Mouse (Mus musculus) lung, postnatal 36 days (tissue): ENCODE measurements at regions not wholly inside any gene's neighbourhood (a gene's known extent, or its start where the extent isn't known, plus 50 kb on each side); places are given as distances from the start of the nearest gene placed in this dataset.

Experiments used
- DNase-seq: peaks from one replicate; pipeline ENCODE4 v3.0.0; 2022; ENCODE audit warnings: mixed read lengths

DNA sequence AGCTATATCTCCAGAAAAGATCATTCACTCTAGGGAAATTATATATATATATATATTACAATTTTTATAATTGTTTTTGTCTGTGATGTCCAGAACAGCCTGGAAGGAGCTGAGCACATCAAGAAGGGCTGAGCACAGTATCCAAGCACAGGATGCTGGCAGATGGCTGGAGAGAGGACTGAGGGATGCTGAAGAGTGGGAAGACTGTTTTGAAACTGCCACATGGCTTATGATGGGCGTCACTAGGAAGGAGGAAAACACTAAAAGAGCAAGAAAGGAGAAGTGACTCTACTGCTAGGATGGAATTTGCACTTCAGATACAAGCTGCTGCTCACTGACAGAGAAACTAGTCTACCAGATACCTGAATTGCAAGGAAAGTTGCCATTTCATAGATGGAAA lies 50.4 kb upstream of the Atg10 start:
- no peak for DNase-seq

DNA sequence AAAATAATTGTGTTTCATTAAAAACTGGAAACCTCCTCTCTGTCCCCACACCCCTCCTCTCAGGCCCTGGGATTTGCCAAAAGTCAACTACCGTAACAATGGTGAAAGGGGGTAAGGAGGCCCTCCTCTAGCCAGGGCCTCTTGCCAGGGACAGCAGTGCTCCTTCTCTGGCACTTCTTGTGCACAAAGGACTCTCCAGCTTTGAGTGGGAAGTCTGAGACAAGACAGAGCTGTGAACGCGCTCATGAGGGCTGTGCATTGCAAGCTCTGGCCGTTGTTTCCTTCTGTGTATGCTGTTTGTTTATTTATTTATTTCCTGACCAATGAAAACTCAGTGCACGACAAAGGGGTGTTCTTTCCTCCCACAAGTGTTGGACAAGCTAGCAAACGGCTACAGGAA lies 50.8 kb upstream of the Atg10 start:
- DNase-seq: peak; percentile 58

DNA sequence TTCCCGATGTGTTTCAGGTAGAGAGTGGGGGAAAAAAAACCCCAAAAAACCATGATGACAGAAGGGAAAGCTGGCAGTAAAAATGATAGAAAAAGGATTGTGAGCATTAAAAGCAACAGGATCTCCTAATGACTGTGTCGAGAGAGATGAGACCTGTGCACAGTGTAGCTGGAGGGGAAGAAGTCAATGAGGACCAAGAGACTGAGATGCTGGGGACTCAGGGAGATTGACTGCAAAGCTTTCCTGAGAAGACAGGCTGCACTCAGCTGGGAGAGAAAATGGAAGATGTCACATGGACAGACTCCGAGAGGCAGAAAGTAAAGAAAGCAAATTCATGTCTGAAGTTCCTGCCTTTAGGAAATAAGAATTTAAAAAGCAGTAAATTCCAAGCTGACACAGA lies 55.7 kb upstream of the Atg10 start:
- DNase-seq: no peak

DNA sequence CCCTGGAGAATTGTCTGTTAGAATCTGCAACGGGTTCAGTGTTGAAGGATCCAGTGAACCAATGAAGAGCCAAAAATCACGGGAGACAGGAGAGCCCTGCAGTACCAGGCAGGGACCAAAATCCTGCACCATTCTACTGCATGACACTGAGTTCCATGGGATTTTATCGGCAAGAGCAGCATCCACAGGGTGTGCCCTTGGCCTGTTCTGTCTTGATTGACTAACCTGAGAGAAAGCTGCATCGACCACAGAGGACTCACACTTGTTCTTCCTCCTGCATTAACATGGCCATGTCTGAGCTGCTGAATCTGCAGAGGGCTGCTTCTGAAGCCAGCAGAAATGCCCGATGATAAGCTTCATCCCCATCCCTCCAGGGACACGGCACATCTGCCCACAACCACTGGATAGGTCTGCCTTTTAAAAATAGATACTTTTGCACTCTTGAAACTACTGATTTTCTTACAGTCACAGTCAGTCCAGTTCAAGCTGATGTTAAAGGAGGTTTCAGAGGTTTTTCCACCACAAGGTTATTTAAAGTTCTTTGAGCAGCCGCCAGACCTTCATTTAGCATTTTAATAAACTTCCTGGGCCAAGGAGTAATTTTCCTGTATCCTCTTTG lies 71.9 kb upstream of the Atg10 start:
- DNase-seq: no peak

DNA sequence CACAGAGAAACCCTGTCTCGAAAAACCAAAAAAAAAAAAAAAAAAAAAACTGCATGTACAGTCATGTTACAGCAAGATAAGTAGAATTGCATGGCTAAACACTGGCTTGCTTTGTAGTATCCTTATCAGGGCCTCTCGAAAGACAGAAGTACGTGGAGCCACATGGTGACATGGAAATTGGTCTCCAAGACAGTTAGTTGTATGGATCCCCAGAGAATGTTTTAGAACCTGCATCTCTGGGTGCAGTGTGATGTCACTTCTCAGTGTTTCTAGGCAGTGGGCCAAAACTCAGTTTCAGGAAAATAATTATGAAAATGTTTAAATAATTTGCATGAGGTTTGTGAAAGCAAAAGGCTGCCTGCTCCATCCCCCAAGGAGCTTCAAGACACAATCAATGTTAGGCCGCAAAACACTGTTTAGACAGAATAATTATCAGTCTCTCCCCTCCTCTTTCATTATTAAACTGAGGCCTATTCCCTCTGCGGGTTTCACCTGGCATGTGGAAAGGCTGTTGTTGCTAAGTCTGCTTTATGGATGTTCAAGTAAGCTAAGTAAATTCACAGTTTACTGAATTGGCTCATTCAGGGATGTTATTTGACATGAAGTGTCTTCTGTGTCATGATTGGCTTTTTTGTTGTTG lies 72.9 kb upstream of the Atg10 start:
- DNase-seq: no peak

DNA sequence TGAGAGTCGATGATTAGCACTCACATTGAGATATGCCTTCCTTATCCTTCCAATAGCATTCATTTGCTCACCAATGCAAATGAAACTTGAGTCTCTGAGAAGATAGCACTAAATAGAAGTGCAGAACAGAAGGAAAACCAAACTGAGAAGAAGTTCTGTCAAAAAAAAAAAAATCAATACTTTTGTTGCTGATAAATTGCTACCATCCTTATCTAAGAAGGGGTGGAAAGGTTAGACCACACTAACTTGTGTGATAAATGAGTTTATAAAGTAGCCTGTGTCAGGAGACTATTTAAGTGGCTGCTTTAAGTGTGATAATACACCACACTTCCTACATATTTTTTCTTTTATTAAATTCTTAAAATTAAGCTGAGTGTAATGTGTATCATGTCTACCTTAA lies 78.1 kb upstream of the Atg10 start:
- DNase-seq: no peak

DNA sequence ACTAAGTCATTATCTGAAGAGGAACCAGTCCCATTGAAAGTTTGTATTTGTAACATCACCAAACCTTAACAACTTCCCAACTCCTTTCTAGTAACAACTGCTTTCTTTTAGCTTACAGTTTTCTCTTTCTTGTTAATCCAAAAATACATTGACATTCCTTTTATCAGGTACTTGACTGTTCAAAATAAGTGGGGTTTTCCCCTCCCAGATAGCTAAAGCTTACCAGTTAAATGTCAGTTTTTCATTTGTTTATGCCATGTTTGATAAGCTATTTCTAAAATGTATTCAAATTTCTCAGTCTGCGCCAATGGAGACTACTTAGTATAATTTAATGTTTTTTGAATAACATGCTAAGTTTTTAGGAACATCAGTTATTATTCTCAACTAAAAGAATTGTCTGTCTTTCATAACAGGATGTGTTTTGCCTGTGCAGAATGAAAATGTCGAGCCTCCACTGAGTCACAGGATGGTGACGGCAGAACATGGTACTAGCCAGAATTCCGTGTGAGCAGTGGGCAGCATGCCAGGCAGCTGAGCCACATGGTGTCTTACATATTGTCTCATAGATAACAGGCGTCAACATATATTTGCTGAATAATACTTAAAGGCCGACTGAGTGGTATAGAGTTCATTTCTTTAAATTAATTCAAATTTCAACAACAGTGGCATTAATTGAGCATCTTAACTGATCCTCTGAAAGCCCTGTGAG lies 82.1 kb upstream of the Atg10 start:
- no peak for DNase-seq

DNA sequence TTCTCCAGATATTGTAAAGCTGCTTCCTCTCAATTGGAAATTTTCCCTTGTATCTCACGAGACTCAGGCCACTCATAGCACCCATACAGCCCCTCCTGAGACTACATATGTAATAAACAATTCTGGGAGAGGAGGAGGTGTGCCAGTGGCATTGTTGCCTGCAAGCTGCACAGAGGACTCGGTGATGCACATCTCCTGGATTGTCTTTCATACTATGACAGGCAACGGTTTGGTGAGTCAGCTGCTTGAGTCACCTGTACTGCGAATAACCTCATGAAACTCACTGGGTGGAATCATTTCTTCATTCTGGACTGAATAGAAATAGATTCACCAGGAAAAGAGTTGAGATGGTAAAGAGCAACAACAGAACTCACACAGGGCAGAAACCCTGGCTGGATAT lies 82.8 kb upstream of the Atg10 start:
- no peak for DNase-seq

DNA sequence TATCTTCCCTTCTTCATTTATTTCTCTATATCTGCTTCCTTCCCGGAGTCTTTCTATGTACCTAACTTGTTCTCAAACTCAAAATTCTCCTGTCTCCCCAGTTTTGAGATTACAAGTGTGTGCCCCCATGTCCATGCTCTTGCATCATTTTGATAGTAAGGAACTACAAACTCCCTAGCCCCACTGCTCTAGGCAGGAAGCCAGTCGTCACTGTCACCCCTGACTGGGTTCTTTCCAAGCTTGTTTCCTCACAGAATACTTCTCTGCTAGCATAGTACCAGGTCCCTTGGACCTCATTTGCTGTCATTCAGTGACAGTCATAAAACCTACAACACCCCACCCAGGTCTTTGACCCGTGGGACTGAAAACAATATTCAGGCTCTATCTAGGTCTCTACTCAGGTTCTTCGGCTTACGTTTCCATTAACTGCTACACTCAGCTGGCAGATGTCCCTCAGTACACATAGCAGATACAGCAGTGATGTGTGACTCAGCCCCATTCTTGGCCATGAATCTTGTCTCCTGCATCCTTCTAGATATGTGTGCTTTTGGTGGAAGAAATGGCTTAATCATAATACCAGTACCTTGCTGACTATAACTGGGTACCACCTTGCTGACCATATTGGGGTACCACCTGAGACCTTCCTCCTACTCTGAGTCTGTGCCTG lies 89.3 kb upstream of the Atg10 start:
- peak; percentile 8 for DNase-seq

DNA sequence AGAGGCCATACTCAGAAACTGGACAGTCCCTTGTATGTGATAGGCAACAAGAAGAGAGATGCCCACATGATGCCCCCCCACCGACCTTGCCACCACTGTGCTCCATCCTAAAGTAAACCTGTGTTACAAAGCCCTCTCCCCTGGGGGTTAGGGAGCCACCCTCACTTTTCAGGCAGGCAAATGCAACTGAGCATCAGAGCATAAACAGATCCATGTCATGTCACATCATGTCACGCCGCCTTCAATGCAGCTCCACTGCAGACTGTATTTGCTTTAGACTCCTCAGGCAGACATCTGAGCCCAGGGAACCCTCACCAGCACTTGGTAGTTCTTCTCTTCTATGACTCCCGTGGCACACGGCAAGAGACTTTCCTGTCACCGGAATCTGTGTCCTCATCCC lies 98.6 kb upstream of the Atg10 start:
- DNase-seq: no peak

DNA sequence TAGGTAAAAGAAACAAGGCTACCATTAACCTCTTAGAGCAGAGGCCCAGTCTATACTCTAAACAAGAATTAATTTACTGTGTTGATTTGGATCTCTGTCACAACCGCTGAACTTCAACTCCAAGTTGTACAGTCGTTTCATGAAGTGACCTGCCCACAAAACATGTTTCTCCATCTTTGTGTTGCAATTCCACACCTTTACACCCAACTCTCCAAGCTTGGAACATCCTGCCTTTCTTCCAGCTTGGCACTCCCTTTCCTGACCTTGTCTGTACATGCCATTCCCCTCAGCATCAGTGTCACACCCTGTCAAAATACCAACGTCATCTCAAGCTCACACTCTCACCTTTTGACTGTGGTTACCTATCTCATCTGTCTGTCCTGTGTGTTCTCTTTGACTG lies 103.1 kb upstream of the Atg10 start:
- DNase-seq: no peak

DNA sequence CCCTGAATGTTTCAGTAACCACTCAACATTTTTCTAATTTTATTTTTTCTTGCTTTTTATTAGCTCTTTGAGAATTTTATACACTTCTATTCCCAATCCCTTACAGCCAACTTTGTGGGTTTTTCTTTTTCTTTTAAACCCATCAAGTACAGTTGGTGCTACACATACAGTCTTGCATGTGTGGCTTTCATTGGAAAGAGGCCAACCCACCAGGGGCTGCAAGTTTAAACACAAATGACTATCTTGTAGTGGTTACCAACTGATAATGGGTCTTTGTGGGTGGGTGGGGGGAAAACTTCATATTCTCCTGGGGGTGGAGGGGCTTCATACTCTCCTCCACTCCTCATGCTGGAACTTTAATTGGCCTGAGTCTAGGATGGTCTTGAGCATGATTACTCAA lies 110.5 kb upstream of the Atg10 start:
- no peak for DNase-seq

DNA sequence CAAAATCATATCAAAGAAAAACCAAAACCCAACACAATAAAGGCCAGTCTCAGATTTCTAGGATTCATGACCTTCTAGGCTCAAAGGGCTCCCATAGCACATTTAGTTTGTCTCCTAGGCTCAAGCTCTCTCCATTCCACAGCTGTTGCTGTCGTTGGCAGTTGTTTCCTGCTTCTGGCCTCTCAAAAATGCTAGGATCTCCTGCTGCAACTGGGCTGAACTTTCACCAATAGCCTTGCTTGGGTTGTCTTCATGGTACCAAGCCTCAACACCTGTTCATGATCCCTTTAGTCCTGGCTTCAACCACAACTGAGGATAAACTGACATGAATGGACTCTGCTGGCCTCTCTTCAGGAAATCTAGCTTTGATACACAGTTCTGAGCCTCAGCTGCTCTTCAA lies 115.9 kb upstream of the Ssbp2 start:
- no peak for DNase-seq

DNA sequence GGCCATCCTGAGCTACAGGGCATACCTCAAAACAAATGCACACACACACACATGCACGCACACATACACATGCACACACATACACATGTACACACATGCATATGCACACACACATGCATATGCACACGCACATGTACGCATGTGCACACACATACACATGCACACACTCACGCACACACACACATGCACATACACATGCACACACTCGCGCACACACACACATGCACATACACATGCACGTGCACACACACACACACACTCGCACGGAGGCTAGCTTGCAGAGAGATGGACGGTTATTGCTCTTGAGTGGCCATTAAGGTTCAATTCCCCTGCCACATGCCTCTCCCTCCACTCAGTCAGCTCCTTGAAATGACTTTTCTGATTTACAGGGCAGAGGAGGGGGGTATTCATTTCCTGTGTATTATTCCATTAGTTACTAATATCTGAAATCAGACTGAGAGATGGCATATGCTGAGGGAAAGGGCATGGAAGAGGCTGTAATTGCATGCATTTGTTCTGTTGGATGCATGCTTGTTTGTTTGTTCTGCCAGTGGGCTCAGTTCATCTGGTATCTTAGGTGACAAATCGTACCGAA lies 111.5 kb upstream of the Ssbp2 start:
- no peak for DNase-seq

DNA sequence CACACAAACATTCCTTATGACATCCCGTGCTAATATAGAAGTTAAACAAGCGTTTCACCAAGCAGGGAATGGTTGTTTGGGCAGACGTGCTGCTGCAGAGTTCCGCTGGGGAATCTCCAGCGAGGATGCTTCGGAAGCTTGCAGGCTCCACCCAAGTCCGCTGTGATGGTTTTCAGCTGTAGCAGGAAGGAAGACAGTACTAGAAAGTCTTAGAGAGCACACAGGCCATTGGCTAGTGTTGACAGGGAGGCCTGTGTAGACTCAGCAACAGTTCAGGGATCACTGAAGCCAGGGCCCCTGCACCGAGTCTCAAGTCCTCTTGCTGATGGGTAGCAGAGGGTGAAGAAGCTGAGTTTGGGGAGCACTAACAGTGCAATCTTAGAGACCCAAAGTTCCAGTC lies 107.8 kb upstream of the Ssbp2 start:
- DNase-seq: peak; percentile 62

DNA sequence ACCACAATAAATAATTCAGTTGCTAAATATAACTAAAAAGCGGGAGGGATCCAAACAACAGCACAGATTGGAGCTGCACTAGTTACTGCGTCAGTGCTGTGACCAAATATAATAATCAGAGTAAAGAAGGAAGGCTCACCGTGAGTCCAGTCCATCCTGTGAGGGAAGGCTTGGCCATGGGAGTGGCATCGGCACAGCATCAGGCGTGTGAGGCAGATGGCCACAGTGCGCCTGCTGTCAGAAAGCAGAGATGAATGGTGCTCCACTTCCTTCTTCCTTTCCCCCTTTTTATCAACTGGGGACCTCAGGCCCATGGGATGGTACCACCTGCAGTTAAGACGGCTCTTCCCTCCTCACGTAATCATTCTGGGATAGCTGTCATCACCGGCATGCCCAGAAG lies 103.6 kb upstream of the Ssbp2 start:
- DNase-seq: no peak

DNA sequence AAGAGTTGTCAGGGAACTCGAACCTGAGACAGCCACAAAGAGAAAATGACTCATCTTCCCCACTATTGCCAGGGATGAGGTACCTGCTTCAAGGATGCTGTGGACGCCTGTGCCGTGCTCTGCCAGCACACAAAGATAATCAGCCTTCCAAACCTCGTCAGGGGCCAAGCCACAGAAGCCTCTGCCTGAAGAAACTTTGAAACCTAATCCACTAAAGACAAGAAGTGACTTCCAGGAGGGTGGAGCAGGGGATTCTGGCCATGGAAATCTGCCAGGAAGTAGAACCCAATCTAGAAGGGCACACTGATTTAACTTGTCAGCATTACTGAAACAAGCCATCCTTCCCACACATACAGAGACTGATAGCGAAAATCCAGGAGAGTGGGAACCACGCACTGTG lies 100.0 kb upstream of the Ssbp2 start:
- DNase-seq: no peak

DNA sequence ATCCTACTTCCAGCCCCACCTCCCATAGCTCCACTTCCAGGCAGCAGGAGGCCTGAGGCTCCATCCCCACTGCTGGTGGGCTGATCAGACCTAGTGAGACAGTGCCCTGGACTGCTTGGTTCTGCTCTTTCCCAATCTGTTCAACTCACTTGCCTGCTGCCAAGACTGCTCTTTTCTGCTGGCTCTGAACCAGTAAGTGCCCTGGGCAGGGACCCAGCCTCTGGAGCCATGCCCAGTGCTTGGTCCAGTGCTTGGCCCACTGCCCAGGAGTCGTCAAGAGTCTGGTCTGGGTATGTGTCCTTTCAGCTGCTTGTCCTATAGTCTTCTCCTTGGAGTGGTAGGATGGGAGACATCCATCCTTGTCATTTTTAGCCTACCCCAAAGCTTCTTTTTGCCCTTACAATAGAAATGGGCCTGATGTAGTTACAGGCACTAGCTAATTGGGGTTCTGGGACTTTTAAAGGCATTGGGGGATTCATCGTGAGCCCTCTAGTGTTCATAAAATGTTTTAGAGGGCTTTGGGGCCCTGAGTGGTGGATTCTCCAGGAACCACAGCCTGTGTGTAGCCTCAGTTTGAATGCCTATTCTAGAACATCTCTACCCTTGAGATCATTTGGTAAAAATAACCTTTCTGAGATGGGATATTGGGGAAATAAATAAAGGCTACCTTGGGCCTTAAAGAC lies 94.7 kb upstream of the Ssbp2 start:
- DNase-seq: peak; percentile 95

DNA sequence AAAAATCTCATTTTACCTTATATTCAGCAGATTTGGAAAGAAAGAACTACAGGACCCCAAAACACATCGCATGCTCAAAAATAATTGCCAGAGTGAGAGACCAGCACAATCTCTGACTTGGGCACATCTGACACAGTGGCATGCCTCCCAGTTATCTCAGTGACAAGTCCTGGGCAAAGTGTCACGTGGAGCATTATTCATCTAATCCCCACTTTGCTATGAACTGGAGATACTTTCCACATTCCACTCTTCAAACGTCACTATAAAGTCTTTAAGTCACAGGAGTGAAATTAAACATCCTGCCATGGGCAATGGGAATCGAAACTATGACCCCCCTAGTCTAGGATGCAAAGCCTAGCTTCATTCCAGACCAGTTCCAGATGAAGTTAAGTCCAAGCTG lies 93.5 kb upstream of the Ssbp2 start:
- no peak for DNase-seq

DNA sequence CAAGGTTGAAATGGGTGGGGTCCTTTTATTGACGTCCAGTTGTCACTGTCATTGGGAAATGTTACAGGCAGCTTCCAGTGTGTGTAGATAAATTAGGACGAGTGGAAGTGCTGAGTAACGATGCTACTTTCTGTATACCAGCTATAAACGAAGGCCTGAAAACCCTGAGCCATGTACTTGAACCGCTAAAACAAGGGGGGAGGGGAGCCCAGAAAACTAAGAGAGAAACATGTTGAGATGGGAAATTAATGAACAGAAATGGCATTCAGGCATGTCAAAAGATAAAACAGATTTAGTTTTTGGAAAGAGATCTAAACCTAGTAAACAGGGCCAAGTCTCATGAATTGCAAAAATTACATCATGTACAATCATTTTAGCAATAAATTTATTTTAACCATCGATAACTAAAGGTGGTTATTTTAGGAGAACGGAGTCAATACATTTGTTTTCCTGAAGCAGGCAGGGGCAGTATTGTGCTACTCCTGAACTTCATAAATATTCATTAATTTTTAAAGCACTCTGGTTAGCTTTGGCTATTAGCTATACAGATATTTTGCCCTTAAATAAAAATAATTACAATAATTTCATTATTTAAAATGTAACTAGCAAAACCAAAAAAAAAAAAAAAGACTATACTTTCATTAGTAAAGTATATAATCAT lies 92.1 kb upstream of the Ssbp2 start:
- DNase-seq: no peak

DNA sequence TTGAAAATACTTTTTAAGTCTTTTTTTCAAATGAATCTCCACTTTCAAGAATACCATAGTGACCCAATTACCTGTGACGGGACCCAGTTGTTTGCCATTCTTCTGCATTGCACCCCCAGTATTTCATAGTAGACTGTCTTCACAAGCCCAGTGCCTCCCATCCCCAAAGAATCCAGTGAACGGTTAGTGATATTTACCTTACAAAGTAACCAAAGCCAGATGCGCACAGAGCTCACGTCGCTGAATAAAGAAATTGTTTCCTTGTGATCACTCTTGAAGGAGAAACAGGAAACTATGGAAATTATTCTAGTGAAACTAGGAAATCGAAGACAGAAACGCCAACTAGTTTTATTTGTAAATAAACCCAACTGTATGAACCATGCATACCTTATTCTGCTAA lies 91.4 kb upstream of the Ssbp2 start:
- no peak for DNase-seq

DNA sequence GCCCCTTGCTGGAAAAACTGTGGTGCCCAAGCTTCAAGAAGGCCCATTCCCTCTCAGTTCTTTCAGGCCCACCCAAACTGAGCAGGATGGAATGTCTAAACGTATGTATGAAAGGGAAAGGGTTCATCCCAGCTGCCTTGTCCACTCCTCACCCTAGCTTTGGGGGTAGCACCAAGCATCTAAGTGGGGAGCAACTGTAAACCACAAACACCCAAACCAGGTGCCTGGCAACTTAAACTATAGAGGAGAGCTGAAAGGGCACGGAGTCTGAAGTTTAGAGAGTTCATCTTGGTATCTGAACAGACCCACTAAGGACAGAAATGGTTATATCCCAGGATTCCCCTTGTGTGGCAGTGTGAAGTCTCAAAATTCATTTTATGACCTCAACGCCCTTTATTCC lies 90.1 kb upstream of the Ssbp2 start:
- no peak for DNase-seq

DNA sequence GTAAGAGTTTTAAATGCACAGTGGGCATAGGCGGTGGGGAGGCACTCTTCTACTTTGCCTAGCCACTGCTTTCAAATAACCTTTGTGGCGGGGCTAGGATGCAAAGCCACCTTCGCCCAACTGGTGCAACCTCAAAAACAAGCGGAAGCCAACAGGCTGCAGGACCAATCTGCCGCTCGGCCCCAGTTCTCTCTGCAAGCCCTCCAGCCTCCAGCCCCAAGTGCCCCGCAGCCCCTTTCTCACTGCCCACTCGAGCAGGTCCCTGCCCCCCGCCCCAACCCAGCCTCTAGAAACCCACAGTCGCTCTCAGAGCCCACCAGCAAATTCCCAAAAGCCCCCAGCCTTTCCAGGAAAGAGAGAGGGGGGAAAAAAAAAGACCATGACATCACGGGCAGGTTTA lies 89.6 kb upstream of the Ssbp2 start:
- peak; percentile 41 for DNase-seq
